Mouse (Mus musculus): ENCODE data around the gene H2-D1.

- TF ChIP-seq CTCF (IDR thresholded peaks at IDR 0.05; ENCODE audit: borderline replicate concordance, insufficient read depth, low read length) (no peak), POLR2A (IDR thresholded peaks at IDR 0.05; ENCODE audit: low read depth, low read length) (no peak)
Measured at GRCm38 (mm10) chr17:35255301-35255700, 7.2 kb upstream of the H2-D1 start.
